ENCODE assay signal across 8 mouse cellular contexts in the genomic region with DNA sequence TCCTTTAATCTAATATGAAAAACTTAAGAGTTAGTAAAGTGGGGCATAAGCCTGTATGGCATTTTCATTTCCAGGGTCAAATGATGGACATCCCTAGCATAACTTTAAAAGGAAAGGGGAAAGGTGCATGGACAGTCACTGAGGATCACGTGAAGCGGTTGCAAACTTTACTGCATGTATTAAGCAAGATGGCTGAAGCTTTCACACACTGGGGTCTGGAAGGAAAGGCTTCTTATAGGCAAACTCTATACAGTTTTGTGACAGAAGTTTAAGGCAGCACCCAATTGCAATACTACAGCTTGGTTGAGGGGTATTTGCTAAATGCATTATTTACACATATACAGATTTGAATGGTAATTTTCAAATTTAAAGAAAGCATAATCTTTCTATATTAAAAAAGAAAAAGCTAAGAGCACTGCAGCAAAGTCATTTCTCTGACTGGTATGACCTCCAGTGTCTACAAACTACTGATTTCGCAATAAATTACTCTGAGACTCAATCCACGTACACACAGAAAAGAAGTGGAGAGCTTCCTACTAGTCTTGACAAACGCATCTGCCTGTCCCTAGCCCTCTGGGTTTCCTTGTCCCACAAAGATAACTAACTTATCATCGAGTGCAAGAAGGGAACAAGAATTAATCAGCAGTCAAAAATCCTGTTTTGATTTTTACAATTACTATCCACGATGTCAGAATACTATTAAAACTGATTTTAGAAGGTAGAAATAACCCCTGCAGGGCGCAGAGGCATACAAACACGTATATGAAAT. TPM values are rescaled to one million over a fixed set of nuclear protein-coding genes. Genes with fewer than 3 reads are reported as not detected.
DNase-seq lines count a peak whose midpoint lies in the region; ATAC-seq lines count a peak whose summit lies in the region.

No protein-coding gene starts in this region.

- H3K4me2 ChIP-seq in heart, embryonic 11.5 days = peak overlapping the region; percentile 62
- H3K4me2 ChIP-seq in liver, embryonic 13.5 days = peak overlapping the region; percentile 93
- peak overlapping the region; percentile 74 for H3K4me2 ChIP-seq in stomach, embryonic 14.5 days (replicated peaks; ENCODE audit: low read depth, low read length)

- peak overlapping the region; percentile 95 for H3K27ac ChIP-seq in heart, embryonic 11.5 days (ENCODE audit: low read depth, low read length)
- no peak overlapping the region; the same call in 1 of the 2 replicates for H3K27ac ChIP-seq in liver, embryonic 13.5 days
- H3K27ac ChIP-seq in stomach, embryonic 14.5 days (ENCODE audit: low read length) = peak overlapping the region; percentile 97; the same call in 1 of the 2 replicates

- WGBS in heart, embryonic 11.5 days (ENCODE audit: insufficient replicate concordance) = 12% methylated on average over 9 of the region's 9 CpGs
- WGBS in liver, embryonic 13.5 days (ENCODE audit: insufficient replicate concordance) = 22% methylated on average over 9 of the region's 9 CpGs
- 13% methylated on average over 9 of the region's 9 CpGs for WGBS in stomach, embryonic 14.5 days

- no peaks in the 10 kb centered on the region for H3K27me3 ChIP-seq in heart, embryonic 11.5 days (ENCODE audit: control insufficient read depth, insufficient read depth, low read length)
- H3K27me3 ChIP-seq in liver, embryonic 13.5 days = peaks cover 10% of the 10 kb centered on the region; the same call in 1 of the 2 replicates
- no peaks in the 10 kb centered on the region for H3K27me3 ChIP-seq in stomach, embryonic 14.5 days (ENCODE audit: control insufficient read depth, insufficient read depth, low read length)

- H3K9ac ChIP-seq in heart, embryonic 11.5 days (ENCODE audit: low read depth, low read length) = peak overlapping the region; percentile 84
- H3K9ac ChIP-seq in liver, embryonic 13.5 days = peak overlapping the region; percentile 84
- peak overlapping the region; percentile 71 for H3K9ac ChIP-seq in stomach, embryonic 14.5 days (replicated peaks; ENCODE audit: low read depth, low read length)

- H3K4me3 ChIP-seq in heart, embryonic 11.5 days (ENCODE audit: low read depth, low read length) = peak overlapping the region; percentile 61
- peak overlapping the region; percentile 81 for H3K4me3 ChIP-seq in liver, embryonic 13.5 days (replicated peaks)
- peak overlapping the region; percentile 52 for H3K4me3 ChIP-seq in stomach, embryonic 14.5 days (ENCODE audit: low read depth, low read length)

- peak; percentile 20 for DNase-seq in adrenal gland, adult 2 months
- DNase-seq in adrenal gland, postnatal 4 days (ENCODE audit: low spot score in 2 of 2) = no peak
- DNase-seq in NIH3T3 (ENCODE audit: low read depth) = peak; percentile 43
- DNase-seq in liver, embryonic 13.5 days = no peak
- no peak for DNase-seq in layer of hippocampus, adult 9-11 months
- DNase-seq in gastrocnemius, adult 8-10 months (ENCODE audit: low spot score in 2 of 2) = no peak

- no peak for ATAC-seq in heart, embryonic 11.5 days (replicated peaks; ENCODE audit: insufficient number of reproducible peaks, low FRiP score, low TSS enrichment)
- ATAC-seq in liver, embryonic 13.5 days (ENCODE audit: low read depth) = no peak
- no peak for ATAC-seq in stomach, embryonic 14.5 days (ENCODE audit: insufficient number of reproducible peaks, insufficient read depth, low FRiP score, low read depth)

- 0 out of 2 replicates have a peak, but pooled peaks cover 2% of the 10 kb centered on the region for H3K4me1 ChIP-seq in heart, embryonic 11.5 days (ENCODE audit: control insufficient read depth, insufficient read depth, low read length)
- H3K4me1 ChIP-seq in liver, embryonic 13.5 days (replicated peaks) = peaks cover 28% of the 10 kb centered on the region
- H3K4me1 ChIP-seq in stomach, embryonic 14.5 days (ENCODE audit: control insufficient read depth, insufficient read depth, low read length) = peaks cover 15% of the 10 kb centered on the region; the same call in 1 of the 2 replicates

- H3K9me3 ChIP-seq in heart, embryonic 11.5 days (replicated peaks; ENCODE audit: control insufficient read depth, low read length) = no peaks in the 10 kb centered on the region
- no peaks in the 10 kb centered on the region for H3K9me3 ChIP-seq in liver, embryonic 13.5 days (replicated peaks)
- H3K9me3 ChIP-seq in stomach, embryonic 14.5 days (ENCODE audit: control insufficient read depth, low read depth, low read length) = no peaks in the 10 kb centered on the region

- H3K36me3 ChIP-seq in heart, embryonic 11.5 days (ENCODE audit: control insufficient read depth, insufficient read depth, low read length) = no peaks in the 10 kb centered on the region
- no peaks in the 10 kb centered on the region for H3K36me3 ChIP-seq in liver, embryonic 13.5 days
- peaks cover 3% of the 10 kb centered on the region; the same call in 1 of the 2 replicates for H3K36me3 ChIP-seq in stomach, embryonic 14.5 days (ENCODE audit: control insufficient read depth, insufficient read depth, low read length)

RNA-seq across cellular contexts. Expression of a gene that starts 1.6 kb away (rescaled TPM):
- 10 to 100 TPM; 66.2 to 84.6 TPM for total RNA-seq in adrenal gland, adult 2 months (2021)
- polyA plus RNA-seq in adrenal gland, adult 2 months (2012; rRNA removed) = 0.60 and 1.1 TPM in 2 replicates
- 10 to 100 TPM; 78.2 to 83.7 TPM for total RNA-seq in adrenal gland, postnatal 4 days (2021)
- 183 and 212 TPM in 2 replicates for polyA plus RNA-seq in heart, embryonic 11.5 days (2014; fragmentation: Nextera tagmentation; extraction: Ambion mirVana)
- polyA plus RNA-seq in liver, embryonic 13.5 days (2015; fragmentation: Nextera tagmentation; extraction: Ambion mirVana) = 30.9 and 39.1 TPM in 2 replicates
- polyA plus RNA-seq in stomach, embryonic 14.5 days (2014; fragmentation: Nextera tagmentation; extraction: Ambion mirVana) = 82.2 and 87.0 TPM in 2 replicates
- 100 to 1,000 TPM; 464 to 563 (median 508) TPM for total RNA-seq in gastrocnemius, adult 8-10 months (2022)

Comparison
In these comparisons a context has a peak if more than half of its experiments do, and no peak if none do; other contexts are left out.
1. DNase-seq: peak in adrenal gland, adult 2 months (single experiment) and NIH3T3 (single experiment); none in adrenal gland, postnatal 4 days (0 of 2), liver, embryonic 13.5 days (single experiment), layer of hippocampus, adult 9-11 months (single experiment) and gastrocnemius, adult 8-10 months (0 of 2).
2. RNA of a gene that starts 1.6 kb away (polyA plus RNA-seq): 183 to 212 TPM in heart, embryonic 11.5 days, 82.2 to 87.0 TPM in stomach, embryonic 14.5 days and 30.9 to 39.1 TPM in liver, embryonic 13.5 days; 0.60 to 1.1 TPM in adrenal gland, adult 2 months; every median in the first group is over 10 times any median in the second.
3. Peak in every context shown above with its lines, with median percentiles within 50 percentile points of each other: H3K4me2 ChIP-seq, H3K4me3 ChIP-seq and H3K9ac ChIP-seq.